Mouse (Mus musculus) neural tube, embryonic 11.5 days (tissue): ENCODE results near the gene Camkk1. TPM values are rescaled to one million over a fixed set of nuclear protein-coding genes. Genes with fewer than 3 reads are reported as not detected.

Experiments
- polyA plus RNA-seq: library from polyadenylated mRNA; unstranded; fragments of >200 nt; fragmentation: Nextera tagmentation; extraction: Ambion mirVana; gene quantifications from 2 replicates; pipeline ENCODE4 v1.2.1, GENCODE M21; 2014

The Camkk1 gene
- polyA plus RNA-seq, 1 experiment from 2014 or later = 6.5 TPM

Other genes starting within 250 kb of the Camkk1 start
- gene Cyb5d2, start 222.9 kb upstream of the Camkk1 start, polyA plus RNA-seq = 2.8 and 3.4 TPM in 2 replicates
- gene Zzef1, start 222.8 kb upstream of the Camkk1 start, polyA plus RNA-seq = 10.0 and 10.6 TPM in 2 replicates
- 1.9 and 2.2 TPM in 2 replicates for gene Atp2a3, start 57.8 kb upstream of the Camkk1 start, polyA plus RNA-seq
- gene P2rx1, start 19.9 kb upstream of the Camkk1 start, polyA plus RNA-seq = 2.4 and 2.5 TPM in 2 replicates
- gene Ncbp3, start 28.8 kb downstream of the Camkk1 start, polyA plus RNA-seq = 11.1 and 12.5 TPM in 2 replicates
- gene Itgae, start 71.6 kb downstream of the Camkk1 start, polyA plus RNA-seq = 0.34 and 0.42 TPM in 2 replicates
- 16.0 and 17.6 TPM in 2 replicates for gene Haspin, start 119.3 kb downstream of the Camkk1 start, polyA plus RNA-seq
- gene P2rx5, start 141.4 kb downstream of the Camkk1 start, polyA plus RNA-seq = 0.31 and 0.51 TPM in 2 replicates
- gene Emc6, start 158.0 kb downstream of the Camkk1 start, polyA plus RNA-seq = 119 and 131 TPM in 2 replicates
- 225 and 227 TPM in 2 replicates for gene Tax1bp3, start 158.1 kb downstream of the Camkk1 start, polyA plus RNA-seq
- gene Ctns, start 180.0 kb downstream of the Camkk1 start, polyA plus RNA-seq = 21.3 TPM in 2 replicates
- gene Shpk, start 180.5 kb downstream of the Camkk1 start, polyA plus RNA-seq = 0.73 and 1.6 TPM in 2 replicates
- 0.18 TPM in 1 of 2 replicates, not detected in the other for gene Trpv1, start 215.3 kb downstream of the Camkk1 start, polyA plus RNA-seq
- gene Trpv3, start 248.4 kb downstream of the Camkk1 start, polyA plus RNA-seq = 0.04 TPM in 2 replicates